Mouse (Mus musculus) neural tube, embryonic 12.5 days (tissue): ENCODE data around the gene C2. TPM values are rescaled to one million over a fixed set of nuclear protein-coding genes. Genes with fewer than 3 reads are reported as not detected.

Experiments
- ATAC-seq: fragments of 200-750 bp; cut with Nextera tagmentation; 2 replicates; pipeline ENCODE4 v1.8.0; 2017; ENCODE audit warnings: low read depth, mild to moderate bottlenecking, moderate TSS enrichment, moderate library complexity; ENCODE audit not compliant: low FRiP score
- H3K27ac ChIP-seq: fragments of 300-500 bp; sonication (generic); 2 replicates; pipeline ENCODE4 v1.5.1; 2016
- H3K27me3 ChIP-seq: fragments of 300-500 bp; sonication (generic); replicated peaks from 2 replicates; pipeline ENCODE4 v1.6.1; 2016; ENCODE audit warnings: mild to moderate bottlenecking
- H3K36me3 ChIP-seq: fragments of 300-500 bp; sonication (generic); 2 replicates; pipeline ENCODE4 v1.6.1; 2016; ENCODE audit warnings: mild to moderate bottlenecking
- H3K4me1 ChIP-seq: fragments of 300-500 bp; sonication (generic); 2 replicates; pipeline ENCODE4 v1.6.1; 2016
- H3K4me2 ChIP-seq: fragments of 300-500 bp; sonication (generic); replicated peaks from 2 replicates; pipeline ENCODE4 v1.6.1; 2016; ENCODE audit warnings: mild to moderate bottlenecking
- H3K4me3 ChIP-seq: fragments of 300-500 bp; sonication (generic); 2 replicates; pipeline ENCODE4 v1.5.1; 2016
- H3K9ac ChIP-seq: fragments of 300-500 bp; sonication (generic); 2 replicates; pipeline ENCODE4 v1.6.1; 2016; ENCODE audit warnings: mild to moderate bottlenecking
- H3K9me3 ChIP-seq: fragments of 300-500 bp; sonication (generic); 2 replicates; pipeline ENCODE4 v1.6.1; 2016; ENCODE audit warnings: mild to moderate bottlenecking
- WGBS: fragments of 180-500 bp; shearing (Covaris S2); methylation state at CpG from one replicate; pipeline ENCODE4 v1.1.7; 2016; 5-methylcytosine and 5-hydroxymethylcytosine counted together
- polyA plus RNA-seq: library from polyadenylated mRNA; unstranded; fragments of >200 nt; fragmentation: Nextera tagmentation; extraction: Ambion mirVana; gene quantifications from 2 replicates; pipeline ENCODE4 v1.2.1, GENCODE M21; 2016

C2 gene
- polyA plus RNA-seq, 1 experiment from 2014 or later, result 1.5 TPM

DNA sequence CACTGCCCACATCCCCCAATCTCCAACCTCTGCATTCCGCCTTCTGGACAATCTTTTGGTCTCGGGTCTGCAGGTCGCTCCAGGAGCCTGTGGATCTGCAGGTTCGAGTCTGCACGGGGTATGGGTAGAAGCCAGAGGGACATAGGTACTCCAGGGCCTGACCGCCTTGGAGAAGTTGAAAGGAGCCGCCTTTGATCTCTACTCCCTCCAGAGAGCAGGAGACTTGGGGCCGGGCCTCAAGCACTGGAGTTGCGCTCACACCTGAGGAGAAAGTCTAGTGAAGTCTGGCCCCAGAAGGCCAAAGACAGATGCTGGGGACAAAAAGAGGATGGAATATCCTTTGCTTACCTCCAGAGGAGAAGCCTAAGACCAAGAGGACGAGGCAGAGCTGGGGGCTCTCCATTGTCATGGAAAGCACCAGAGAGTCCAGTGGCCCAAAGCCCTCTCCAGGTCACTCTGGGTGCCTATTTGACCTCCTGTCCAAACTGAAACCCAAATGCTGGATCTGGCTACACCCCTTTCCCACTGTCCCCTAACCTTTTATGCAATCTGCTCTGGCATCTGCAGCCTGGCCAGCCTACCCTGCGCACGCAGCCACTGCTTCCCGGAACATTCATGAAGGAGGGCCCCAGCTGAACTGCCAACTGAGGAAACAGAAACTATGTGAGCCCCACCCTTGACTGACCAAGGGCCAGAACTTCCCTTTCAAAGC is 36.2 kb downstream of the C2 start:
- H3K4me1 ChIP-seq, result no peaks in the 10 kb centered on the region
- H3K36me3 ChIP-seq, result peaks cover 9% of the 10 kb centered on the region
- H3K4me2 ChIP-seq, result no peak overlapping the region
- H3K4me3 ChIP-seq, result no peak overlapping the region
- no peak for ATAC-seq
- 69% methylated on average over 13 of the region's 13 CpGs for WGBS
- no peak overlapping the region for H3K27ac ChIP-seq
- no peaks in the 10 kb centered on the region for H3K9me3 ChIP-seq
- H3K9ac ChIP-seq, result no peak overlapping the region
- no peaks in the 10 kb centered on the region for H3K27me3 ChIP-seq

DNA sequence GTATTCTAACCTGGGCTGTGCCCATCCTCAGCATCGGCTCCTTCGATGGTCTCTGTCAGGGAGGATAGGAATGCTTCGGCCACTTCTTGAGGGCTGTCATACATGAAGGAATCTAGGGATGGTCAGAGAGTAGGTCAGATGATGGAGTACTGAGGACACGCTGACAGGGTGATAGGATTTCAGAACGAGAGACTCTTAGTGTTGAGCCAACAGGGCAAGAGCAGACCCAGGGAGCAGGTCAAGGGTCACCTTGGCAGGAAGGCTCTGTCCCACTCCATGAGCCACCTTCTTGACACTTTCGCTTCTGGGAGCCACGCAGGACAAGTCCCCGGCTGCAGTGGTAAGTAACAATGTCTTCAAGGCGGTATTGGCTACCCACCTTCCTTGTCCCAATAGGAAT is 37.6 kb downstream of the C2 start:
- no peak for ATAC-seq
- no peak overlapping the region for H3K4me2 ChIP-seq
- no peaks in the 10 kb centered on the region for H3K27me3 ChIP-seq
- H3K4me3 ChIP-seq, result no peak overlapping the region
- H3K27ac ChIP-seq, result no peak overlapping the region
- H3K4me1 ChIP-seq, result no peaks in the 10 kb centered on the region
- WGBS, result 89% methylated on average over 9 of the region's 9 CpGs
- no peak overlapping the region for H3K9ac ChIP-seq
- H3K9me3 ChIP-seq, result no peaks in the 10 kb centered on the region
- H3K36me3 ChIP-seq, result peaks cover 22% of the 10 kb centered on the region

DNA sequence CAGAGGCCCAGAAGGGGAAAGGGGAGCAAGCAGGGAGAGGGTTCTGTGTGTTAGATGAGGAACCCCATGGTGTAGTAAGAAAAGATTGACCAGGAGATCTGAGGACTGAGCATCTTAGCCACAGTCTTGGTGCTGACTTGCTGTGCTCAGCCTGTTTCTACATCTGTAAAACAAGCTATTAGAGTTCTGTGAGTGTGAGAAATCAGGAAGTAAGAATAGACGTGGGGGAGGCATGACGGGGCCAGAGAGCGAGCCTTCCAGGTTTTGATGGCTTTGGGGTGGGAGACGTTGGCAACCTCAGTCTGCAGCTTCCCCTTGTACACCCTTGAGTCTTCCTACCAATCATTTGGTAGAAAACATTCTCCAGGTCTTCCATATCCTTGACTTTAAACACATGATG is 39.4 kb downstream of the C2 start:
- H3K9ac ChIP-seq, result no peak overlapping the region
- no peaks in the 10 kb centered on the region for H3K9me3 ChIP-seq
- no peak overlapping the region for H3K4me3 ChIP-seq
- H3K27ac ChIP-seq, result no peak overlapping the region
- H3K27me3 ChIP-seq, result no peaks in the 10 kb centered on the region
- H3K4me2 ChIP-seq, result no peak overlapping the region
- WGBS, result 89% methylated on average over 4 of the region's 4 CpGs
- no peak for ATAC-seq
- H3K36me3 ChIP-seq, result peaks cover 38% of the 10 kb centered on the region
- no peaks in the 10 kb centered on the region for H3K4me1 ChIP-seq

DNA sequence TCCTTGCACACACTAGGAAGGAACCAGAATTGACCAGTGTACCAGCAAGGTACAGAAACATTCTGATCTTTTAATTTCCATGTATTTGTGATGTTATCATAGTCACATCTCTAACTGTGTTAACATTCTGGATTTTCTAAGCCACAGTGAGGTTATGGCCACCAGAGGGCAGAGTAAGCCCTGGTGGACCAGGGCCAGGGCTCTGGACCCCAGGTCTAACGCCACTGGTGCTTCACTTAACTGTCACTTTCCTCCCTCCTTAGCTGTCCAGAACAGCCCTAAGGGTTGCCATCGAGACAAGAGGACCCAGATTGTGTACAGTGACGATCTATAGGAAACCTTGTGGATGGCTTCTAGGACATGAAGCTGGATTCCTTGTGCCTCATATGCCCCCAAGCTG is 42.2 kb downstream of the C2 start:
- no peak overlapping the region for H3K9ac ChIP-seq
- no peak for ATAC-seq
- peaks cover 52% of the 10 kb centered on the region for H3K36me3 ChIP-seq
- H3K4me3 ChIP-seq, result no peak overlapping the region
- peaks cover 8% of the 10 kb centered on the region for H3K4me1 ChIP-seq
- no peaks in the 10 kb centered on the region for H3K27me3 ChIP-seq
- H3K27ac ChIP-seq, result no peak overlapping the region
- WGBS, result 46% methylated on average over 3 of the region's 3 CpGs
- H3K9me3 ChIP-seq, result no peaks in the 10 kb centered on the region
- H3K4me2 ChIP-seq, result no peak overlapping the region

DNA sequence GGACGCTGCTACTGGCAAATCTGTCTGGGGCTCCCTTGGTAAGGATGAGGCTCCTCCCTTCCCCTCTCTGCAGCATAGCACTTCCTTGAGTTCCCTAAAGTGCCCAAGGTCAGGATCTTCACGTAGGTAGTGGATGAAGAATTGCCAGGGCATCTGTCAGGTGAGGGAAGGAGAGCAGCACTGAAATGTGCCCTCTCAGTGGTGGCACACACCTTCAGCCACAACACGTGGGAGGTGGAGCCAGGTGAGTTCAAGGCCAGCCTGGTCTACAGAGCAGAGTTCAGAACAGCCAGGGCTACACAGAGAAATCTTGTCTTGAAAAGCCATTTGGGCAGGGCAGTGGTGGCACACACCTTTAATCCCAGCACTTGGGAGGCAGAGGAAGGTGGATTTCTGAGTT is 43.3 kb downstream of the C2 start:
- peaks cover 52% of the 10 kb centered on the region for H3K36me3 ChIP-seq
- no peaks in the 10 kb centered on the region for H3K9me3 ChIP-seq
- H3K4me3 ChIP-seq, result no peak overlapping the region
- H3K27me3 ChIP-seq, result no peaks in the 10 kb centered on the region
- peaks cover 12% of the 10 kb centered on the region for H3K4me1 ChIP-seq
- H3K27ac ChIP-seq, result no peak overlapping the region
- H3K9ac ChIP-seq, result no peak overlapping the region
- no peak for ATAC-seq
- WGBS, result 88% methylated on average over 3 of the region's 3 CpGs
- no peak overlapping the region for H3K4me2 ChIP-seq

DNA sequence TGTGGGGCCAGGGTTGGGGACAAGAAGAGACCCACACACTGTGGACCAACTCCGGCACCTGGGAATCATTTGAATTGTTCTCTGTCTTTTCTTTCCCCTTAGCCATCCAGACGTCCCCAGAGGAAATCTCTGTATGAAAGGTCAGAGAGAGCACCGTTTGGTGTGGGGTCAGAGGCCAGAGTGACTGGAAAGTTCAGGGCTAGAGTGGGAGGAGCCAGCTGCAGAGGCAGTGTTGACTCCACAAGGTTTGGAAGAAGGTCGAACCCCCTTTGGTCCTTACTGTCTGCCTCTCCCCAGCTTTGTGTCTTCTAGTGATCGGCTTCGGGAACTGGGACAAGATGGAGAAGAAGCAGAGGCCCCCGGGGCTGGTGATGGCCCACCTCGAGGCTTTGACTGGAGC is 44.6 kb downstream of the C2 start:
- H3K9ac ChIP-seq, result no peak overlapping the region
- H3K4me2 ChIP-seq, result no peak overlapping the region
- no peaks in the 10 kb centered on the region for H3K27me3 ChIP-seq
- no peak overlapping the region for H3K27ac ChIP-seq
- H3K36me3 ChIP-seq, result peaks cover 52% of the 10 kb centered on the region
- peaks cover 18% of the 10 kb centered on the region for H3K4me1 ChIP-seq
- 84% methylated on average over 8 of the region's 8 CpGs for WGBS
- ATAC-seq, result no peak
- no peaks in the 10 kb centered on the region for H3K9me3 ChIP-seq
- H3K4me3 ChIP-seq, result no peak overlapping the region

DNA sequence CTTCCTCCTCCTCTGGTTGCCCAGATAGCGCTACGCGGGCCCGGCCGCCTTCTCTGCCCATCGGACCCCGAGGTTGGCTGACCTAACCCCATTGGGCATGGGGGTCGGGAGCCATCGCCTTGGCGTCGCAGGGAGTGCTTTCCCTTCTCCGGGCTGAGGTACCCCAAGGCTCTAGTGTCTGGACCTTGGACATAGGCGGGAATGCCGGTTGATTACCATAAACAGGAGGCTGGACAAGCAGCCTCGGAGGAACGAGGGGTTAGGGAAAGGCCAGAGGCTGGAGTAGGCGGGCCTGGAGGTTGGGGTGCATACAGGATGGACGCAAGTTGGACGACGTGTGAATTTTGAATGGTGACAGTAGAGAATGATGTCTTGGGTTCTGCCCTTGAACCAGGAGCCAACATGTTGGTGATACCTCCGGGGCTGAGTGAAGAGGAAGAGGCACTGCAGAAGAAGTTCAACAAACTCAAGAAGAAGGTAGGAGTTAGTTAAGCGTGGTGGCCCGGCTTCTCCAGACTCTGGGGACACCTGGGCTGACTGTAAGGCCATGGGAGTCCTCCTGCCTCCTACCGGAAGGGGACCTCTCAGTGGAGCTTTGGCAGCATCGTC is 47.4 kb downstream of the C2 start:
- ATAC-seq, result peak; percentile 66
- Histone ChIP-seq H3K27ac (no peak overlapping the region), H3K4me3 (peak overlapping the region; percentile 78), H3K9ac (peak overlapping the region; percentile 71), H3K36me3 (peaks cover 58% of the 10 kb centered on the region), H3K9me3 (no peaks in the 10 kb centered on the region), H3K4me1 (peaks cover 18% of the 10 kb centered on the region), H3K4me2 (peak overlapping the region; percentile 94), H3K27me3 (no peaks in the 10 kb centered on the region)
- 2% methylated on average over 25 of the region's 25 CpGs for WGBS

DNA sequence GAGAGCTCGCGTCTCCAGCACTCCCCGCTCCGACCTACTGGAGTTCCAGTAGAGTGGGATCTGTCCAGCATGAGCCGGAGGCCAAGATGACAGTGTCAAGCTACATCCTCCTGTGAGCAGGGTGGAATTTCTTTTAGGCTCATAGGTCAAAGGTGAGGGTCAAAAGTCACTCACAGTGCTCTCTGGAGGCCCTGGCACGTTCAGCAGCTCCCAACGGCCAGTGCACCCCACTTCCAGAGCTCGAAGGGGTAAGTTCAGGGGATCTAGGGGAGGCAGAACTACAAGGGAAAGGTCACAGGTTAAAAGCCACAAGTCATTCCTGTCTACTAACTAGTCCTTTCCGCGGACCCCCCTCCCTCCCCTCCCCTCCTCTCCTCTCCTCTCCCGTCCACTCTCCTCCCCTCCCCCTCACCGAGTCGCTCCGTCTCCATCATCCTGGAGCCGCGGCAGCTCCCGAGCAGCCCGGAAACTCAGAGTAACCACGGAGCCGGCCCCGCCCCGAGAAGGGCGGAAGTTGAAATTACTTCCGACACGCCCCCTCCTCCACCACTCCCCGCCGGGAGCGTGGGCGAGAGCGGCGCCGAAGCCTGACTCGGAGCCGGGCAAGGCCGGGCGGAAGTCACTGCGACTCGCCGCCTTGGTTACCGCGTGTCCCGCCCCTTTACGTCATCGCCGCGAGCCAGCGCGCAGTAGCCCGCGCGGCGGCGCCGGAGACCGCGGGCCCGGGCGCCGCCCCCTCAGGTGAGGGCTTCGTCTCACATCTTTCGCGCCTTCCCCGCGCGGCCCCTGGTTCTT is 48.1 kb downstream of the C2 start, which contains the start of the genes Skiv2l and Nelfe:
Gene Skiv2l (minus strand): TSS at position 489 of the 795 bp plus-strand sequence.
Gene Nelfe (plus strand): TSS at position 670 of the 795 bp plus-strand sequence.
- H3K4me1 ChIP-seq, result peaks cover 18% of the 10 kb centered on the region
- H3K27ac ChIP-seq, result no peak within 1 kb of the TSS
- peak within 1 kb of the TSS; percentile 71 for H3K9ac ChIP-seq
- peak within 1 kb of the TSS; percentile 94 for H3K4me2 ChIP-seq
- WGBS, result under 1% methylated on average over 65 of the region's 65 CpGs
- H3K36me3 ChIP-seq, result peaks cover 59% of the 10 kb centered on the region
- no peaks in the 10 kb centered on the region for H3K27me3 ChIP-seq
- ATAC-seq, result peak; percentile 96
- no peaks in the 10 kb centered on the region for H3K9me3 ChIP-seq
- H3K4me3 ChIP-seq, result peak within 1 kb of the TSS; percentile 78

DNA sequence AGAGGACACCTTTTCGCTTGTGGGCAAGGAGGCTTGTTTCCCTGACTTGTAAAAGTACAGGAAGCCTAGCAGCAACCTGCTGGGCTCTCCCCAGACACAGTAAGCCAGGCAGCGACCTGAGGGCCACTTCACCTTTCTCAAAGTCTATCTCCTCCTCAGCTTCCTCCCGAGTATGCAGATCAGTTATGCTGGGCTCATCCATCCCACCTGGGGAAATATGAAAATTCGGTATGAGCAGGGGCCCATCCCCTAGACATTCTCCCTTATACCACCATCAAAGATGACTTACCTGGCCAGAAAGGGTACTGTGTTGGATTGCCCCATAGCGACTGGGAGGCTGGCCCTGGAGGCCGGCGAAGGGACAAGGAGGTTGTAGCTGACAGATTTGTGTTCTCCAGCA is 50.5 kb downstream of the C2 start:
- ATAC-seq, result no peak
- Histone ChIP-seq H3K4me3 (no peak overlapping the region), H3K9me3 (no peaks in the 10 kb centered on the region), H3K27ac (no peak overlapping the region), H3K4me1 (peaks cover 18% of the 10 kb centered on the region), H3K4me2 (no peak overlapping the region), H3K27me3 (no peaks in the 10 kb centered on the region), H3K9ac (no peak overlapping the region), H3K36me3 (peaks cover 60% of the 10 kb centered on the region)
- 90% methylated on average over 7 of the region's 7 CpGs for WGBS

DNA sequence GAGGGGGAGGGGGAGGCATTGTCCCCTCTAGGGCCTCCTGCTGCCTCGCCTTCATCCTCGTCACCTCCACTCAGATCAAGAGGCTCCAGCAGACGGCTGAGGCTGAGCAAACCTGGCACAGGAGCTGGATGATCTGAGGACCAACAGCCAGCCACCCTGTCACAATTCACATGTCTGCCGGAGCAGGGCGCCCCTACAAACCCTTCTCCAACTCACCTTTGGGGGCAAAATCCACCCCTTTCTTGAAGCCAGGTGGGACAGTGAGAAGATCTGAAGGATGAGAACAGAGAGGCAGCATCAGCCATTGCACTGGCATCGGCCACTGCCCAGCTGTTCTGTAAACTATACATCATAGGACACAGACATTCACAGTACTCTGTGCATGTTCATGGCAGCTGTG is 50.9 kb downstream of the C2 start:
- no peak overlapping the region for H3K27ac ChIP-seq
- H3K4me2 ChIP-seq, result no peak overlapping the region
- peaks cover 18% of the 10 kb centered on the region for H3K4me1 ChIP-seq
- no peak overlapping the region for H3K4me3 ChIP-seq
- peaks cover 60% of the 10 kb centered on the region for H3K36me3 ChIP-seq
- no peaks in the 10 kb centered on the region for H3K9me3 ChIP-seq
- no peak for ATAC-seq
- H3K9ac ChIP-seq, result no peak overlapping the region
- 90% methylated on average over 6 of the region's 6 CpGs for WGBS
- no peaks in the 10 kb centered on the region for H3K27me3 ChIP-seq

DNA sequence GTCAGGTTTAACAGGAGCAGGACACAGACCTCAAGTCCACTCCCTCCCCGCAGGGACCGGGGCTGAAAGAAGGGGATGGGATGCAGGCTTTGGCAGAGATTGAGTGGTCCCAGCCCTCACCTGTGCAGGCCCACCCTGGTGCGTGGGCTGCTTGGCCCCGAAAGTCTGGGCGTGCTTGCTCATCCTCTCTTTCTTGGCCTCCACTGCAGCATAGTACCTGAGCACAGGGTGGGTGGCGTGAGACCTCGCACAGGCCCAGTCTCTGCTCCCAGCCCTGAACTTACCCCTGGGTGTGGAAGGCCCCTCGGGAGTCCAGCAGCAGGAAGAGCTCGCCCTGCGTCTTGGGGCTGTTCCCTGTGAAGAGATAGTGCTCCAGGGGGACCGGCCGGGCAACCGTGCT is 53.2 kb downstream of the C2 start:
- no peak for ATAC-seq
- Histone ChIP-seq H3K9me3 (no peaks in the 10 kb centered on the region), H3K9ac (no peak overlapping the region), H3K27me3 (no peaks in the 10 kb centered on the region), H3K4me2 (no peak overlapping the region), H3K36me3 (peaks cover 83% of the 10 kb centered on the region), H3K27ac (no peak overlapping the region), H3K4me3 (no peak overlapping the region), H3K4me1 (peaks cover 7% of the 10 kb centered on the region)
- 93% methylated on average over 13 of the region's 13 CpGs for WGBS

DNA sequence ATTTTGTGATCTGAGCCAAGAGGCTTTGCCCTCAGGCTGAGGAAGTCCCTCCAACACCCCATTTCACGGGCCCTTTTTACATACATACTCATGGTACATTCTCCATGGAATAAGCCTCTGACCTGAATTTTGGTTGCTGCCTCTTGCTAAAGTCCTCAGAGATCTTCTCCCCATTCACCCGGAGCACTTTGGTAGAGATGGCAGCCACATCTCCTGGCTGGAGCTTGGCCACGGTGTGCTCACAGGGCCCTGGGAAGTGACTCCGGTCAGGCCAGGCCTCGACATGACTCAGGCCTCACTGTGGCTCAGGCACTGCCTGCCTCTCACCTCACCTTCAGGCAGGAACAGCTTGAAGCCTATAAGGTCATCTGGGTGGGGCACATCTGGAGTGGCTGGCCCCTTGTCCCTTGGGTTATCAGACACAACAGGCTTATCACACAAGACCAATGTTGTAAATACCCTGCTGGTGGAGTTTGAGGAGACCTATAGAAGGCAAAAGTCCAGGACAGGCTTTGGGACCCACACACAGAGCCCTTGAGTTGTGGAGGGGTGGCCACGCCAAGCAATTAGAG is 57.2 kb downstream of the C2 start:
- WGBS, result 85% methylated on average over 6 of the region's 6 CpGs
- Histone ChIP-seq H3K9ac (no peak overlapping the region), H3K4me1 (peaks cover 22% of the 10 kb centered on the region), H3K27ac (no peak overlapping the region), H3K4me3 (no peak overlapping the region), H3K9me3 (no peaks in the 10 kb centered on the region), H3K4me2 (no peak overlapping the region), H3K27me3 (no peaks in the 10 kb centered on the region), H3K36me3 (peaks cover 73% of the 10 kb centered on the region)
- ATAC-seq, result no peak
